Mouse (Mus musculus): Measurements from ENCODE around the gene Lpin1. TPM values are rescaled to one million over a fixed set of nuclear protein-coding genes. Genes with fewer than 3 reads are reported as not detected.
A peak's percentile ranks its signal among the peaks of the same experiment; 100 is the strongest.

Lpin1 gene
- 10 to 100 TPM; 16.7 to 19.5 TPM for total RNA-seq (2021)

- intact Hi-C loops (cut with DNase I) = no loop called here
- no peak for DNase-seq
Measured at GRCm38 (mm10) chr12:16610936-16611335, at the start of gene Lpin1. Gene Lpin1 (minus strand): TSS chr12:16610966.

DNA sequence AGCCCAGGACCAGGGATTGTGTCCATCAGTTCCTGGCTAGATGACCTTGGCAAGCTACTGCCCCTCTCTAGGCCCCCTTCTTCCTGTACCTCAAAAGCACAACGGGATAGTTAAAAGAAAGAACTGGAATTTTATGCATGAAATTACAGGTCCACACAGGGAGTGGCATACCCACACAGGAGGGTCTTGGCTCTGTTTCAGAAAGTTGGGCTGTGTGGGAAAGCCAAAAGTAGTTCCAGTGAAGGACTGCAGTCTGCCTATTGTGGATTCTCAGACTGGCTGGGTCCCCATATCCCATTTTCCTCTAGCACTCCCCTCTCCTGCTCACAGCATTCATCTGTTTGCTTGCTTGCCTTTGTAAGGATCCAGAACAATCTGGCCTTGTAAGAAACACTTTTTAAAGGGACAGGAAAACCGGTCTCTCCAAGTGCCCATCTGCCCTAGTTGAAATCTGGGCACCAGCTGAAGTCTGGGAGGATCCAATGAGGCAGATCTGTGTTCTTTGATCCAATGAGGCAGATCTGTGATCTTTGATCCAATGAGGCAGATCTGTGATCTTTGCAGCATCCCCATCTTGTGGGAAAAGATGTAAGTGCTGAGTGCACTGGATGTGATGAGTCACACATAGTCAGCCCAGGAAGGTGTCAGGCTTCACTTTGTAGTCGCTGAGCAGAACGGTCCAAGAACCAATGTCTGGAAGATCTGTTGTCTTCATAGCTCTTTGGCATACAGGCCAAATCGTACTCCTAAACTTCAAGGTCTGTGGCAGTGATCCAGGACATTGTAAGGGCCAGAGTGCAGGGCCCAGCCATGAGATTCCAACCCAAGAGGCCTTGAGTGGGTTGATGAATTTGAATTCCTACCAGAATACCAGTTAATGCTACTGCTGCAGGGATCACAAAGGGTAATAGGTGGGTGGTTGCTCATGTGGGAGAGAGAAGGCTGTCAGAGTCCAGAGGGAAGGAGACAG is 46.4 kb upstream of the Lpin1 start:
- DNase-seq = no peak
- intact Hi-C loops (cut with DNase I) = no loop called here

- DNase-seq = no peak
- intact Hi-C loops (cut with DNase I) = no loop called here
Measured at GRCm38 (mm10) chr12:16655604-16656003, 44.8 kb upstream of the Lpin1 start.

DNA sequence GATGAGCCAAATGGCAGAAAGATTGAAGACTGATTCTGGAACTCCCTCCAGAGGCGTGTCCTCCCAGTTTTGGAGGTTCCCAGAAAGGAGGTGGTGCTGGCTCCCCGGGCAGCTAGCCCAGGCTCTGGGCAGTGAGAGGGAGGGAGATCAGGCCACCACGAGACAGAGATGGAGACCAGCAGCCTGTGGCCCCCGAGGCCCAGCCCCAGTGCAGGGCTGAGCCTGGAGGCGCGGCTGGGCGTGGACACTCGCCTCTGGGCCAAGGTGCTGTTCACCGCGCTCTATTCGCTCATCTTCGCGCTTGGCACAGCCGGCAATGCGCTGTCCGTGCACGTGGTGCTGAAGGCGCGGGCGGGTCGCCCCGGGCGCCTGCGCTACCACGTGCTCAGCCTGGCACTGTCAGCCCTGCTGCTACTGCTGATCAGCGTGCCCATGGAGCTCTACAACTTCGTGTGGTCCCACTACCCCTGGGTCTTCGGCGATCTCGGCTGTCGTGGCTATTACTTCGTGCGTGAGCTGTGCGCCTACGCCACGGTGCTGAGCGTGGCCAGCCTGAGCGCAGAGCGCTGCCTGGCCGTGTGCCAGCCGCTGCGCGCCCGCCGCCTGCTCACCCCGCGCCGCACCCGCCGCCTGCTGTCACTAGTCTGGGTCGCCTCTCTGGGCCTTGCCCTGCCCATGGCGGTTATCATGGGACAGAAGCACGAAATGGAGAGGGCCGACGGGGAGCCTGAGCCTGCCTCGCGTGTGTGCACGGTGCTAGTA is 42.7 kb upstream of the Lpin1 start, which contains the start of gene Ntsr2:
TSS of gene Ntsr2 (plus strand) at position 51 of the 762 bp plus-strand sequence.
- intact Hi-C loops (cut with DNase I) = no loop called here
- peak; percentile 64 for DNase-seq

GRCm38 (mm10) chr12:16649819-16650218 is 39.1 kb upstream of the Lpin1 start:
- DNase-seq = no peak
- intact Hi-C loops (cut with DNase I) = no loop called here

GRCm38 (mm10) chr12:16648273-16648672 is 37.5 kb upstream of the Lpin1 start:
- no peak for DNase-seq
- intact Hi-C loops (cut with DNase I) = no loop called here

DNA sequence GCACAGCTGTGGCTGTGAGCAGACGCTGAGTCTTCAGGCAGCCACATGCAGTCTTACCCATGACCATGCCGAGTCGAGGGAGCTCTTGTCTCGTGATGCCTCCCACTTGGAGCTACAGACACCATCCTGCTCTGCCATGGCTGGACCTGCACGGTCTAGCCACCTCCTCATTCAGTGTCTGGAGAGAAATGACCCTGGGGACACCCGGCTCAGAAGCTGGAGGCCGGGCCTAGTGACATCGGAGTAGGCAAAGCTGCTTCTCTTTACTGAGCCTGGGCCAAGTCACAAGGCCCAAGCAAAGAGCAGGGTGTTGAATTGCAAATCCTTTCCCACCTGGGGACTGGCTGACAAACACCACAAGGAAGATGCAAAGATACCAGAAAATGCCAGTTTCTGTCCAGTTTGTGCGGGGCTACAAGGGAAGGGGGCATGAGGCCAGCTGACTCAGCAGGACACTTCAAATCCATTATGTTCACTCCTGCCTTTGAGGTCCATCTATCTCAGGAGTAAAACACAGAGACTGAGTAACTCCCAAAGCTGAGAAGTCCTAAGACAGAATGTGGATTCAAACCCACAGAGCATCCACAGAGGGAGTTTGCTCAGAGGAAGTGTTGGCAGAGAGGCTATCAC is 36.1 kb upstream of the Lpin1 start:
- intact Hi-C loops (cut with DNase I) = no loop called here
- no peak for DNase-seq

- intact Hi-C loops (cut with DNase I) = no loop called here
- no peak for DNase-seq
Measured at GRCm38 (mm10) chr12:16644698-16645097, 33.9 kb upstream of the Lpin1 start.

GRCm38 (mm10) chr12:16643508-16644345 is 33.0 kb upstream of the Lpin1 start:
- peak; percentile 92 for DNase-seq
- intact Hi-C loops (cut with DNase I) = no loop called here

DNA sequence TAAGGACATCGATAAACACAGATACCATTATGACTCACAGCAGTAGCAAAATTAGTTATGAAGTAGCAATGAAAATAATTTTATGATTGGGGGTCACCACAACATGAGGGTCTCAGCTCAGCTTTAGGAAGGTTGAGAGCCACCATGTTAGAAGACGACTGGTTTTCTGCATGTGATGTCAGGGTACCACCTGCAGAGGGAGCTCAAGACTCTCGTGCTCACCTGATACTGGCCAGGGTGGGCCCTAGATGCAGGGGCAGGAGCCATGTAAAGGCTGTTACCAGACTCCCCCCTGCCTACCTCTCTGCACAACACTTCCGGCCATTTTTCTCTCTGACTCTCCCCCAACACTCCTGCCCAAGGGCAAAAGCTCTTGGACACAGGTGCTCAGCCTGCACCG is 31.2 kb upstream of the Lpin1 start:
- DNase-seq = no peak
- intact Hi-C loops (cut with DNase I) = no loop called here

- DNase-seq = no peak
- intact Hi-C loops (cut with DNase I) = no loop called here
Measured at GRCm38 (mm10) chr12:16640075-16640474, 29.3 kb upstream of the Lpin1 start.

GRCm38 (mm10) chr12:16639078-16639771 is 28.5 kb upstream of the Lpin1 start:
- intact Hi-C loops (cut with DNase I) = loop anchor here (10.0 kb wide), 1 partner anchor 74 kb away; no protein-coding TSS in a partner anchor
- DNase-seq = no peak

DNA sequence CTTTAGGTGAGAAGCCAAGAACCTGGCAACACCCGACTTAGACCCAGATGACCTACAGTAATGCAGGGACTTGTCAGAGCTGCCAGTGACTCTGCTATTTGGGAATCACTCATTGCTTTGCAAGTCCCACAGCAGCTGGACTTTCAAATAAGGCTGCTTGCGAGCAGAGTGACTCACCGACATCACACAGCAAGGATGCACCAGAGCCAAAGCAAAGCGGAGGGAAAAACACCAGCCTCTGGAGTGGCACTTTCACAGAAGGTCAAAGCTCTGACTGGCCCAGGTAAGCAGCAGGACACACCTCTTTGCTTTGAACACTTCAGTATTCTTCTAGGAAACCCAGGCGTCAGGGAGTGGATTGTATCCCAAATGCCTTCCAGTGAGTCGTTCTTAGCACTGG is 25.1 kb upstream of the Lpin1 start:
- intact Hi-C loops (cut with DNase I) = loop anchor here (10.0 kb wide), 1 partner anchor 71 kb away; no protein-coding TSS in a partner anchor
- DNase-seq = no peak

GRCm38 (mm10) chr12:16634075-16634813 is 23.5 kb upstream of the Lpin1 start:
- DNase-seq = peak; percentile 72
- intact Hi-C loops (cut with DNase I) = loop anchor here (10.0 kb wide), 1 partner anchor 69 kb away; no protein-coding TSS in a partner anchor

DNA sequence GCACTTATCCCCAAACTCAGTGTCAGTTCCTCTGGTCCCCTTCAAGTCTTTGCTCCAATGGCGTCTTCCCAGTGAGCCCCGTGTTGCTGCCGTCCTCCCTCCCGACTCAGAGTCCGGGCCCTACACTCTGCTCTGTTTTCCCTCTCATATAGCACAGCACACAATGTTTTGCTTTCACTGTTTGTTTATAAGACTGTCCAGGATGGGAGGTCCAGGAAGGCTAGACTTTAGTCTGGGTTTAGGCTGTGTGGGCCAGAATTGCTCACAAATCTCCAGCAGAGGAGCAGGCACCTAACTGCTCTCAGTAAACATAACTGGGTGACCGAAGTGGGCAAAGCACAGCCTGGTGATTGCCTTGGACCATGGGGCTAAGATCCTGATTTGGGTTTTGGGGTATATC is 22.5 kb upstream of the Lpin1 start:
- intact Hi-C loops (cut with DNase I) = loop anchor here (10.0 kb wide), 1 partner anchor 68 kb away; no protein-coding TSS in a partner anchor
- no peak for DNase-seq

- no peak for DNase-seq
- intact Hi-C loops (cut with DNase I) = loop anchor here (10.0 kb wide), 1 partner anchor 67 kb away; no protein-coding TSS in a partner anchor
Measured at GRCm38 (mm10) chr12:16631423-16631822, 20.7 kb upstream of the Lpin1 start.

DNA sequence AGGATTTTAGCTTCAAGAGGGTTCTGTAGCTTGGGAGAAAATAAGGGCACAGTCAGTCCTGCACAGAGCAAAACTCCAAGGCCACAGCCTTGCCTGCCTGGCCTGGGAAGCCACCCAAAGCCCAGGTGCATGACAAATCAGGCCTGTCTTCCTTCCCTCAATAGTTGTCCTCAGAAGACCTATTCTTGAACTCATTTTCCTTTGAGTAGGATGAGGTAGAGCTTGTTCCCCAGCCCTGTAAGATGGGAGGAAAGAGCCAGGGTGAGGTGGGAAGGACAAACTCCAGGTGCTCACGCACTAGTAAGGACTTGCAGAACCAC is 20.1 kb upstream of the Lpin1 start:
- no peak for DNase-seq
- intact Hi-C loops (cut with DNase I) = loop anchor here (10.0 kb wide), 1 partner anchor 66 kb away; no protein-coding TSS in a partner anchor

DNA sequence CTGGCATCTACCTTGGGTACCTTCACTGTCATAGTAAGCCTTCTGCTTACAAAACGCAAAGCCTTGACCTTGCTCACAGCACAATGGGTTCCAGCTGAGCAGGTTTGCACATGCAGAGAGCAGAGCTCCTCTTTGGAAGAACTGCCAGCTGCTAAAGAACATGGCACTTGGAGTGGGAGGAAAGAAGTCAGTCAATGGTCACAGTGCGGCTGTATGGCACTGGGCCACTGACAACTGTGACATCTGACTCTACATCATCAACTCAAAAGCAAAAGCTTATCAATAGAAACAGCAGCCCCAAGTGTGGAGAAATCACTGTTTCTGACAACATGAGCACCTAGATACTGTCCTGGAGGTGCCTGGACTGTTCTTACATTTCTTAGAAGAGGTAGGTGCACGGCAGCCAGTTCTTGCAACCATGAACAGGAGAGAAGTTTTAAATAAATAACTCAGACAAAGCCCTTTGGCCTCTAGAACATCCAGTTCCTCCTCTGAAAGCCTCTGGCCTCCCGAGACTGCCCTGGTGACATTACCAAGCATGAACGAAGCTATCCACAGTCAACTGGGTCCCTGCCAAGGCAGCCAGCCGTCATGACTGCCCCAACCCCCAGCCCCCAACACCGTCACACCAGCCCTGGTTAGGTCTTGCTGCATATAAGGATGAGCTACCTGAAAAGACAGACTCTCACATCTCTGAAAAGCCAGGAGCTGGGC is 19.5 kb upstream of the Lpin1 start:
- intact Hi-C loops (cut with DNase I) = loop anchor here (10.0 kb wide), 1 partner anchor 66 kb away; no protein-coding TSS in a partner anchor
- peak; percentile 46 for DNase-seq
